Mouse (Mus musculus) right cerebral cortex, postnatal 14 days (tissue): ENCODE results near the gene Zfp385b.

Source experiments
- DNase-seq: peaks from one replicate; pipeline ENCODE4 v3.0.0; 2022

Gene Zfp385b

DNA sequence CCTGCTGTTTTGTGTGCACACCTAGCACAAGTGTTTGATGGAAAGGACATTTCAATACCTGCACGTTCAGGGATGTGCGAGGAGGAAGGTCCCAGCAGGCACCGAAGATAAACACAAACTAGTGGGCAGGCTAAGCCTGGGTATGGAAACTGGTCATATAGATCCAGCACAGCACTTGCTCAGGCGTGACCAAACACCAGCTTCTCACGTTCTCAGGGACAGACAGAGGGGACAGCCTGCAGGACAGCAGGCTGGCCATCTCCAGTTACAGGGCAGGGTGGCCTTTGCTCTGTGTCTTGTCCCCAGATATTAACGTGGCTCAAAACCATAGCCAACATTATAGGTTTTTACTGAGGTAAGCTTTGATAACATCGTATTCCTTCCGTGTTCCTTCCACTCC, 128.3 kb downstream of the Zfp385b start:
- DNase-seq, result no peak

GRCm38 (mm10) chr2:77690316-77690715, 129.1 kb downstream of the Zfp385b start:
- no peak for DNase-seq

GRCm38 (mm10) chr2:77688651-77689050, 130.8 kb downstream of the Zfp385b start:
- no peak for DNase-seq

- DNase-seq, result no peak
Measured at GRCm38 (mm10) chr2:77684088-77684487, 135.4 kb downstream of the Zfp385b start.

GRCm38 (mm10) chr2:77682205-77682604, 137.2 kb downstream of the Zfp385b start:
- no peak for DNase-seq

DNA sequence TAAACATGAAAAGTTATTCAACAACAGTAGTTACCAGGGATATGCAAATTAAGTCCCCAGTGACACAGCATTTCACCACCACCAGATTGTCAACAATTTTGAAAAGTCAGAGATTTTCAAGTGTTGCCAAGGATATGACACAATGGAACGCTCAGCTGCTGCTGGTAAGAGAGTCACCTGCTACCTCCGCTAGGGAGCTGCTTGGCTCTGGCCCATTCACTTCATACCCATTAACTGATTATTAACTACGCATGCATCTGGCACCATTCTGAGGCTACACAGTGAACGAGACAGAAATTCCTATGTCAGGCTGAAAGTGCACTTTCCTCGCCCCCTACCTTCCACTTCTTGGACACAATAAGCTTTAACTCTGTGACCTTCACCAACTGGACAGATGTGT, 137.7 kb downstream of the Zfp385b start:
- DNase-seq, result no peak

DNA sequence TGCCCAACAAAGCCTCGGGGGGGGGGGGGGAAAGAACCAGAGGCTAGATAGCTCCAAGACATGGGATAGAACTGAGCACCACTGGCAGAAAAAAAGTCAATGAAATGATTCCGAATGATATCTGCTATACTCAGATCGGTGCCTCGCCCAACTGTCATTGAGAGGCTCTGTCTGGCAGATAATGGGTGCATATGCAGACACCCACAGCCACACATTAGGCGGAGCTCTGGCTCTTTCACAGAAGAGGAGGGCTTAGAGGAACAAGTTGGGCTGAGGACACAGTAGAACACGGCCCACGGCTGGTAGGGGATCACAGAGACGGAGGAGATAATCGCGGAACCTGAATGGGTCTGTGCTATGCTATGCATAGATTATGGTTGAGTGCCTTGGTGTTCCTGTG, 145.7 kb downstream of the Zfp385b start:
- no peak for DNase-seq

DNA sequence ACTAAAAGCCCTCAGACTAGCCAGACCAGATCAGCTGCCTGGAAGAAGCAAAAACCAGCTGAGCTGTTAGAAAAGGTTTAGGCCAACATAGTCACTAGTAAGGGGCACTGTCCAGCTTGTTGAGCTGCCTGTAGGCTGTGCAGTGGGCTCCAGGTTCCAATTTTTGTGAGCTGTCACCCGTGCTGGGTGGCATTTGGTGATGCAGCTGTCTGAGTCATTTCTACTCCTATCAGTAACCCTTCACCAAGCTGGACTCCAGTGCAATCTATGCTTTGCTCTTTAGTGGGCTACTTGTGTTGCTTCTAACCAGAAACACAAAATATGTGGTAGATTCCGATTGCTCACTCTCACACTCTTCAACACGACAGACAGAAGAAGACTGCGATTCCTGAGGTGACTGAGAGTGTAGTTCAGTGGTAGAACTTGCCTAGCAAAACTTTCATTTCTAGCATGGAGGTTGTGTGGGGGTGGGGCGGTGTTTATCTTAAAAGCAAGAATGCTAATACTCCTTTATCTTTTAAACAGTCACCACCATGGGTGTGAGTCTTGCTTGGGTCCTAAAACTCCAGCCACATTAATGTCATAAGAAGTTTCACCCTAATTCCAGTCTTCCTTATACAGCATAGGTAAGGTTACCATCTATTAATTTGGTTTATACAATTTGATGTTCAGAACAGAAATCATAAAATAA, 147.1 kb downstream of the Zfp385b start:
- DNase-seq, result no peak

- DNase-seq, result no peak
Measured at GRCm38 (mm10) chr2:77662171-77662570, 157.3 kb downstream of the Zfp385b start.

GRCm38 (mm10) chr2:77653686-77654085, 165.8 kb downstream of the Zfp385b start:
- DNase-seq, result no peak

DNA sequence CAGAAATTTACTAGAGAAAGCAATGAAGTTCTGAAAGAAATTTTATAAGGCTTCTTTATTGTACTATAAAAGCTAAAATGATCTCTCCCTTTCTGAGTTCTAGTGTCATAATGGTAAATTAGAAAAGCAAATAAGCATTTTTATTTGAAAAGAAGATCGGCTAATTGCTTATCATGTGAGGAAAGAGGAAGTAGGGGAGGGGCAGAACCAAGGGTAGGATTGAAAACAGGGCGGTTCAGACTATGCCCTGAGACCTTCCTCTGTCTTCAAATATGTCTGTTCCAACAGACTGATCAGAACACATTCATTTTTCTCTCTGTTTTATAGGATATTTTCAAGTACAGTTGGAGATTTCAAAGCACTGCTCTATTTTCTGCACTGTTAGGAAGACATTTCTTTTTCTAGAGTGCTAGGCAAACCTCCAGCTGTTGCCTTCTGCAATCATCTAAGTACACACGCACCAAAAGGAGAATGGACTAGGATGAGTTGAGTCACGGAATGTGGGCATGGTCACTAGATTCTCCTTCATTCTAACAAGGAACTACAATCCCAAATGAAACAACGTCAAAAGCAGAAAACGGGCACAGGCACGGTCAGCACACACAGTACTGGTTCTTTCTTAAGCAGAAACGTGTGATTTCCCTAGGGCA, 177.8 kb downstream of the Zfp385b start:
- no peak for DNase-seq

DNA sequence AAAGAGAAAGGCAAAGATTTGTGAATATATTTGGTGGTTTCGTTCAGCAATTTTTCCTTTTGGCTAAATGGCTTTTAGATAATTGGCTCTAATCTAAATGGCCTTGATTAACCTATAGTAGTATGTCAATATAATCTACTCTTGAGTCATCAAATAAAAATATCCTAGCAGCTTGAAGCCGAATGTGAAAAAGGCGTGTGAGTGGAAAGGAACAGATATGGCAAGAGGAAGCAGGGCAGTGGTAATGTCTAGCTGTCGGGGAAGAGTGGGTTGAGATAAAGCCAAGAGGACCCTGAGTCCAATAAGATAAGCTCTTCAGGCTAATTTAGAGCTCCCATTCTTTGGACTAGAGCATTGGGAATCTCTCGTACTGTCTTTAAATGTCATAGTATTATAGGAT, 179.4 kb downstream of the Zfp385b start:
- no peak for DNase-seq

DNA sequence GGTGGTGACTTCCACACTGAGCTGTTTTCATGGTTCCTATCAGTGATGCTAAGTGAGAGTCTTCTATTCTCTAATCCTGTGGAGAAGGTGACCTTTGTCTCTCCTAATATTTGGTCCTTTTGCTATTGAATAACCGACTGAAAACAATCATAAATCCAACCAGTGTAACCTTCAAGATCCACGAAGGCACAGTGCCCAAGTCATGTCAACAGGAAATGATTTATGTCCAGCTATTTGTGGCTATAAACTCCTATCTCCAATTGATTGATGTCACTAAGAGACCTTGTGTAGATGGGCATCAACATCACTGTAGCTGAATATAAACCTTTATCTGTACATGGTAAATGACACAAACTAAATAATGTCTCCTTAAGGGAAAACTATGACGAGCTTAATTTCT, 187.8 kb downstream of the Zfp385b start:
- no peak for DNase-seq

DNA sequence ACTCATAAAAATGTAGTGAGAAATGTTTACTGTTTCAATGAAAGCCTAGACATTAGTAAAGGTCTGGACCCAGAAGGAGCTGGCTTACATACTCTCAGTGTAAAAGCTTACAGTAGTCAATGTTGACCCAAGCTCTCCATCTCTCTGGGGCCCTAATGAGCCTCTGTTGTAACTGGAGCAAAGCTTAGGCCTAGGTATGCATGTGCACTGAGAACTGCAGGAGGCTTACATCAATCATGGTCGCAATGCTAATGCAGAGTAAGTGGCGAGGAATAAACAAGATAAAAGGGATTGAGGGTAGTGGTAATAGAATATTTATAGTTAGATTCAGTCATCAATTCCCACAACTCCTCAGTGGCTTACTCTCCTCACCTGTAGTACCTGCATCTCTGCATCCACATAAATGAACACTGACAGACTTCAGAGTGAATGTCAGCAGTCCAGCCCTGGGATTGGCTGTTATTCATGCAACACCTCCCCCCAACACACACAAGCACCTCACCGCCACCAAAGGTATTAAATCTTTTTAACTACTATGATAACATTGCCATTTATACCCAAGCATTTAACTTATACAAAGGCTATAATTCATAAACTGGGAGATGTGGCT, 191.7 kb downstream of the Zfp385b start:
- no peak for DNase-seq

DNA sequence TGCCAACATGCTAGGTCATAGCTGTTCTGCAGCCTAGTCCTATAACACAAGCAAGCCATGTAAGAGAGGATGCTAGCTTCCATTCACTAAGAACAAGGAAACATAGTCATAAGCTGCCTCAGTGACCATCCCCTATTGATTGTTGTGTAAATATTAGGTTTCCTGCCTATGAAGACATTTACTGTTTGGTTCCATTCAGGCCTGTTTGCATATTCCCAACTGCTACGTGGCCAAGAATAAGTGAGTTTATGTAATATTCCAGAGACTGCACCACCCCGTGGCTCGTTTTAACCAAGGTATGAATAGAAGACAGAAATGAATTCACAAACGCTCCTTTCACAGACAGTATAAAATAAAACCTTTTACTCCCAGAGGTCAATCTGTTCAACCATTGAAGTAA, 200.8 kb downstream of the Zfp385b start:
- no peak for DNase-seq

DNA sequence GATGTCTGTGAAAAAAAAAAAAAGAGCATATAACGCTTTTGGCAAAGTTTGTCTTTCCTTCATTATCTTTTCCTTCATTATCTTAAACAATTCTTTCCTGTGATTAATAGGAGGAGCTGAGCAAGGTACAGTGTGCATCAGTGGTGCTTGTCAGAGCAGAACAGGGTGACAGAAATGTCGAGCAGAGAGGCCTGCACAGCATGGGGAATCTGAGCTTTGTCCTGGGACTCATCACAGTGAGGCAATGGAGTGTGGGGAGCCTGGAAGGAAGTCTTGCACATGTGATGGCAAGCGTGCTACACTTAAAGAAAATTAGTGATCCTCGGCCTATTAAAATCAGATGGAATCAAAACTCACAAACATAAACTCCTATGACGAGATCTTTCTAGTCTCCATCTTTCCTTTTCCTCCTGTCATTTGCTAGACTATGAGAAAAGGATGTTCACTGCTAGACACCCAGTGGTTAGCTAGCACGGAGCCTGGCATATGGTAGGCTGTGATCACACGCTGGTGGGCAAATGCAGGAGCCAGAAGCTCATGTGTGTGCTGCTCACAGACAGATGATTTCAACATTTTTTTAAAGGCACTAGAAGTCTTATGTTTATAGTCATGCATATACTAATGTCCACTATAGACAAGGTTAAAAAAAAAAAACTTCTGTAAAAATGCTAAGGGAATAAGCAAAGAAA, 209.0 kb downstream of the Zfp385b start:
- no peak for DNase-seq

GRCm38 (mm10) chr2:77609452-77609851, 210.0 kb downstream of the Zfp385b start:
- no peak for DNase-seq

DNA sequence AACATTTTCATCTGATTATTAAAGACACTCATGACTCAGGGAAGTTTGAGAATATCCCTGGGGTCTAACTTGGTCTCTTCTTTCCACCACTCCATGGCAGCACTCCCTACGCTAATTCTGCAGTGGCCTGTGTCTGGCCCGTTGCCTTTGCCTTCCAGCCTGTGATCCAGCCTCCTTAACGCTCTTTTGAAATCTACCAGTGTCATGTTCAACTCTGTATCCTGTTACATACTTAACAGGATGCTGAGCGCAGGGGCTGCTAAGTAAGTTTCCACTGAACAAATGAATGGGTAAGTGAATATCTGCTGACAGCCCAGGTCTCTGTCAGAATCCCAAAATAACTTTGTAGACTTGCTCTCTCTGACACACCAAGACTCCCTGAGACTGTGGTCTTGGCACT, 210.8 kb downstream of the Zfp385b start:
- no peak for DNase-seq

DNA sequence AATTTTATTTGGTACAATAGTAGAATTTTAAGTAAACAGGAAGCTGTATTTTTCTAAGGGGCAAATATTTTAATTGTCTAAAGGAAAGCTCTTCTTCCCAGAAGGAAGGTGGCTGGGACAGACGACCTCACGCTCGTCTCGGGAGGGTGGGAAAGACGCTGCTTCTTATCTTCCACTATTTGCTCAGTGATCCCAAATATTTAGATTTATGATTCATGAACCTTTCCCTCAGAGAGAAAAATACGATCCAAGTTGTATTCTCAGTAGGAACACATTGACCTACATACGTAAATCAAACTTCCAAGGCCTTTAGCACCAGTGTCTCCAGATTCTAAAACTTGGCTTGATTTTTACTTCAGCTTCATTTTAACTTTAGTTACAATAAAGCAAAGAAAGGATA, 226.0 kb downstream of the Zfp385b start:
- no peak for DNase-seq

- DNase-seq, result no peak
Measured at GRCm38 (mm10) chr2:77592525-77592924, 226.9 kb downstream of the Zfp385b start.

- DNase-seq, result peak; percentile 73
Measured at GRCm38 (mm10) chr2:77589205-77589901, 230.1 kb downstream of the Zfp385b start.

GRCm38 (mm10) chr2:77587387-77587786, 232.1 kb downstream of the Zfp385b start:
- DNase-seq, result no peak
